Mouse (Mus musculus) ovary, adult 18-20 months (tissue): Measurements from ENCODE around the gene Rab14.

Experiments used
- DNase-seq: peaks from one replicate; pipeline ENCODE4 v3.0.0; 2022; ENCODE audit warnings: low spot score, mixed read lengths

The Rab14 gene

GRCm38 (mm10) chr2:35153844-35154554 is 46.9 kb downstream of the Rab14 start:
- no peak for DNase-seq

GRCm38 (mm10) chr2:35153179-35153578 is 47.7 kb downstream of the Rab14 start:
- DNase-seq: no peak

GRCm38 (mm10) chr2:35151303-35151882 is 49.5 kb downstream of the Rab14 start:
- DNase-seq: no peak

- no peak for DNase-seq
Measured at GRCm38 (mm10) chr2:35148806-35149205, 52.1 kb downstream of the Rab14 start.

- DNase-seq: no peak
Measured at GRCm38 (mm10) chr2:35141673-35142072, 59.2 kb downstream of the Rab14 start.

- DNase-seq: no peak
Measured at GRCm38 (mm10) chr2:35138576-35138975, 62.3 kb downstream of the Rab14 start.

GRCm38 (mm10) chr2:35133891-35134290 is 67.0 kb downstream of the Rab14 start:
- DNase-seq: no peak

- DNase-seq: no peak
Measured at GRCm38 (mm10) chr2:35132662-35133055, 68.3 kb downstream of the Rab14 start.

GRCm38 (mm10) chr2:35131991-35132661 is 68.8 kb downstream of the Rab14 start:
- peak; percentile 91 for DNase-seq

GRCm38 (mm10) chr2:35131491-35131890 is 69.4 kb downstream of the Rab14 start:
- no peak for DNase-seq
